Comparison of ENCODE assay signal across 18 mouse cellular contexts in genomic region chr11:102365699-102366098, GRCm38 (mm10). TPM values are rescaled to one million over a fixed set of nuclear protein-coding genes. Genes with fewer than 3 reads are reported as not detected.
DNase-seq lines count a peak whose midpoint lies in the region; ATAC-seq and TF ChIP-seq lines count a peak whose summit lies in the region.
"Had no signal": no experiment of that assay in that cellular context is flagged by ENCODE, and none has a peak within 500 bp of the region (broad histone marks: within the 10 kb centered on the region; RNA-seq: fewer than 3 reads in every experiment).

No protein-coding gene starts in this region.

- H3K36me3 ChIP-seq in heart, embryonic 11.5 days (ENCODE audit: control insufficient read depth, insufficient read depth, low read length), result no peaks in the 10 kb centered on the region
- H3K36me3 ChIP-seq in spleen, adult 2 months (ENCODE audit: control insufficient read depth, insufficient read depth, low read length), result no peaks in the 10 kb centered on the region
- peaks cover 33% of the 10 kb centered on the region for H3K36me3 ChIP-seq in liver, embryonic 12.5 days
- H3K36me3 ChIP-seq: embryonic facial prominence, embryonic 12.5 days; midbrain, embryonic 13.5 days had no signal

- H3K4me2 ChIP-seq in heart, embryonic 11.5 days, result peak overlapping the region; percentile 9; the same call in 1 of the 2 replicates
- H3K4me2 ChIP-seq in liver, embryonic 12.5 days, result peak overlapping the region; percentile 75
- H3K4me2 ChIP-seq: embryonic facial prominence, embryonic 12.5 days; midbrain, embryonic 13.5 days had no signal

- no peaks in the 10 kb centered on the region for H3K9me3 ChIP-seq in heart, embryonic 11.5 days (replicated peaks; ENCODE audit: control insufficient read depth, low read length)
- H3K9me3 ChIP-seq in liver, embryonic 12.5 days (replicated peaks), result no peaks in the 10 kb centered on the region
- H3K9me3 ChIP-seq: embryonic facial prominence, embryonic 12.5 days; midbrain, embryonic 13.5 days had no signal

- peaks cover 9% of the 10 kb centered on the region for H3K27me3 ChIP-seq in heart, embryonic 11.5 days (ENCODE audit: control insufficient read depth, insufficient read depth, low read length)
- no peaks in the 10 kb centered on the region for H3K27me3 ChIP-seq in spleen, adult 2 months (ENCODE audit: control insufficient read depth, insufficient read depth, low read length)
- peaks cover 27% of the 10 kb centered on the region for H3K27me3 ChIP-seq in liver, embryonic 12.5 days (replicated peaks)
- H3K27me3 ChIP-seq: embryonic facial prominence, embryonic 12.5 days had no signal

- TF ChIP-seq POLR2A in spleen, adult 2 months (IDR thresholded peaks at IDR 0.05; ENCODE audit: low read depth, low read length), result no peak

- no peak for TF ChIP-seq CTCF in spleen, adult 2 months (IDR thresholded peaks at IDR 0.05; ENCODE audit: extremely low read depth, insufficient read depth, insufficient read length, insufficient replicate concordance)

- peak overlapping the region; percentile 18; the same call in 1 of the 2 replicates for H3K9ac ChIP-seq in heart, embryonic 11.5 days (ENCODE audit: low read depth, low read length)
- H3K9ac ChIP-seq in liver, embryonic 12.5 days, result peak overlapping the region; percentile 98
- H3K9ac ChIP-seq: embryonic facial prominence, embryonic 12.5 days; midbrain, embryonic 13.5 days had no signal

- no peak overlapping the region for H3K4me3 ChIP-seq in heart, embryonic 11.5 days (ENCODE audit: low read depth, low read length)
- no peak overlapping the region for H3K4me3 ChIP-seq in spleen, adult 2 months (ENCODE audit: extremely low read depth, insufficient read depth, insufficient read length)
- H3K4me3 ChIP-seq in liver, embryonic 12.5 days, result peak overlapping the region; percentile 83
- H3K4me3 ChIP-seq: embryonic facial prominence, embryonic 12.5 days; midbrain, embryonic 13.5 days had no signal

- no peak for ATAC-seq in heart, embryonic 11.5 days (replicated peaks; ENCODE audit: insufficient number of reproducible peaks, low FRiP score, low TSS enrichment)
- ATAC-seq in liver, embryonic 12.5 days, result peak; percentile 3
- no peak for ATAC-seq in monocyte, adult 5-6 weeks (replicated peaks; ENCODE audit: insufficient number of reproducible peaks, low FRiP score, low TSS enrichment, poor library complexity, severe bottlenecking)
- ATAC-seq: inflammation-experienced regulatory T-cells, adult 6 months; midbrain, embryonic 13.5 days had no signal

- 30% methylated on average over 4 of the region's 4 CpGs for WGBS in heart, embryonic 11.5 days (ENCODE audit: insufficient replicate concordance)
- WGBS in spleen, adult 2 months, result 73% methylated on average over 4 of the region's 4 CpGs
- WGBS in liver, embryonic 12.5 days (ENCODE audit: insufficient replicate concordance), result 38% methylated on average over 4 of the region's 4 CpGs

- H3K27ac ChIP-seq in heart, embryonic 11.5 days (ENCODE audit: low read depth, low read length), result peak overlapping the region; percentile 55
- peak overlapping the region; percentile 44; the same call in 1 of the 2 replicates for H3K27ac ChIP-seq in spleen, adult 2 months (ENCODE audit: insufficient read depth, low read length)
- peak overlapping the region; percentile 98 for H3K27ac ChIP-seq in liver, embryonic 12.5 days
- H3K27ac ChIP-seq: embryonic facial prominence, embryonic 12.5 days; macrophage; midbrain, embryonic 13.5 days had no signal

- DNase-seq in heart, adult 9 months (ENCODE audit: low spot score in 2 of 2), result no peak
- no peak for DNase-seq in spleen, adult 2 months (ENCODE audit: low read depth in 1 of 2, low spot score in 2 of 2)
- no peak for DNase-seq in spleen, postnatal 14 days (ENCODE audit: low spot score in 2 of 2)
- DNase-seq in layer of hippocampus, postnatal 10 days (ENCODE audit: low spot score in 2 of 2), result no peak
- DNase-seq: adrenal gland, adult 8-10 months; cerebellum, adult 11-12 months; gastrocnemius, postnatal 25 days; layer of hippocampus, postnatal 36 days; lung, adult 18-20 months; retina, postnatal 1 day; thymus, postnatal 25 days had no signal

- H3K4me1 ChIP-seq in heart, embryonic 11.5 days (ENCODE audit: control insufficient read depth, insufficient read depth, low read length), result no peaks in the 10 kb centered on the region
- no peaks in the 10 kb centered on the region for H3K4me1 ChIP-seq in spleen, adult 2 months (ENCODE audit: control insufficient read depth, insufficient read depth, insufficient read length)
- H3K4me1 ChIP-seq in liver, embryonic 12.5 days, result peaks cover 80% of the 10 kb centered on the region
- H3K4me1 ChIP-seq: embryonic facial prominence, embryonic 12.5 days; midbrain, embryonic 13.5 days had no signal

RNA-seq across cellular contexts. Expression of gene Slc4a1, which starts 0.3 kb away (rescaled TPM):
- 102 and 112 TPM in 2 replicates for polyA plus RNA-seq in heart, embryonic 11.5 days (2014; fragmentation: Nextera tagmentation; extraction: Ambion mirVana)
- polyA plus RNA-seq in spleen, adult 2 months (2012; rRNA removed), result 301 and 381 TPM in 2 replicates
- 913 and 972 TPM in 2 replicates for polyA plus RNA-seq in liver, embryonic 12.5 days (2016; fragmentation: Nextera tagmentation; extraction: Ambion mirVana)
- total RNA-seq in layer of hippocampus, postnatal 10 days (2021), result under 1 TPM; 0.32 to 0.54 TPM
- 2.2 to 10.4 TPM (median 8.0 TPM) in 3 replicates for total RNA-seq in monocyte, adult 5-6 weeks (2017)
- polyA plus RNA-seq: macrophage had no signal

RNA-seq across cellular contexts. Expression of gene Rundc3a, which starts 27.5 kb away (rescaled TPM):
- 1.3 TPM in 2 replicates for polyA plus RNA-seq in heart, embryonic 11.5 days (2014; fragmentation: Nextera tagmentation; extraction: Ambion mirVana)
- polyA plus RNA-seq in spleen, adult 2 months (2012; rRNA removed), result 3.6 and 4.0 TPM in 2 replicates
- 1.9 and 2.1 TPM in 2 replicates for polyA plus RNA-seq in liver, embryonic 12.5 days (2016; fragmentation: Nextera tagmentation; extraction: Ambion mirVana)
- 100 to 1,000 TPM; 356 to 431 TPM for total RNA-seq in layer of hippocampus, postnatal 10 days (2021)
- total RNA-seq in monocyte, adult 5-6 weeks (2017), result 4.8 TPM in 1 of 3 replicates, not detected in the others

RNA-seq across cellular contexts. Expression of gene Slc25a39, which starts 42.0 kb away (rescaled TPM):
- 274 and 281 TPM in 2 replicates for polyA plus RNA-seq in heart, embryonic 11.5 days (2014; fragmentation: Nextera tagmentation; extraction: Ambion mirVana)
- 348 and 407 TPM in 2 replicates for polyA plus RNA-seq in spleen, adult 2 months (2012; rRNA removed)
- 365 and 367 TPM in 2 replicates for polyA plus RNA-seq in liver, embryonic 12.5 days (2016; fragmentation: Nextera tagmentation; extraction: Ambion mirVana)
- 10 to 100 TPM; 74.8 to 80.1 TPM for total RNA-seq in layer of hippocampus, postnatal 10 days (2021)
- total RNA-seq in monocyte, adult 5-6 weeks (2017), result 20.2 to 30.1 TPM (median 25.0 TPM) in 3 replicates

RNA-seq across cellular contexts. Expression of gene Ubtf, which starts 46.2 kb away (rescaled TPM):
- 52.4 and 56.4 TPM in 2 replicates for polyA plus RNA-seq in heart, embryonic 11.5 days (2014; fragmentation: Nextera tagmentation; extraction: Ambion mirVana)
- 29.9 and 30.7 TPM in 2 replicates for polyA plus RNA-seq in spleen, adult 2 months (2012; rRNA removed)
- polyA plus RNA-seq in liver, embryonic 12.5 days (2016; fragmentation: Nextera tagmentation; extraction: Ambion mirVana), result 97.2 and 98.8 TPM in 2 replicates
- total RNA-seq in layer of hippocampus, postnatal 10 days (2021), result 100 to 1,000 TPM; 112 to 125 TPM
- total RNA-seq in monocyte, adult 5-6 weeks (2017), result 160 to 166 TPM (median 161 TPM) in 3 replicates

Comparison
In these comparisons a context has a peak if more than half of its experiments do, and no peak if none do; other contexts are left out.
1. H3K27ac ChIP-seq: peak in every context shown above with its lines; median percentile 98 in liver, embryonic 12.5 days; 55 in heart, embryonic 11.5 days; 44 in spleen, adult 2 months.